Mouse (Mus musculus) liver, embryonic 11.5 days (tissue): ENCODE measurements around the gene Lrrc75a. TPM values are rescaled to one million over a fixed set of nuclear protein-coding genes. Genes with fewer than 3 reads are reported as not detected.

Experiments
- ATAC-seq: fragments of 200-750 bp; cut with Nextera tagmentation; replicated peaks from 2 replicates; pipeline ENCODE4 v1.8.0; 2017; ENCODE audit warnings: moderate number of reproducible peaks, mild to moderate bottlenecking, moderate TSS enrichment, moderate library complexity; ENCODE audit not compliant: low FRiP score
- DNase-seq: peaks from one replicate; pipeline ENCODE4 v3.0.0-alpha.2; 2017; ENCODE audit warnings: low spot score
- H3K27ac ChIP-seq: fragments of 300-500 bp; sonication (generic); 2 replicates; pipeline ENCODE4 v1.5.1; 2014; ENCODE audit warnings: mild to moderate bottlenecking, low read depth, low read length, control low read depth
- H3K27me3 ChIP-seq: fragments of 300-500 bp; sonication (generic); replicated peaks from 2 replicates; pipeline ENCODE4 v1.6.1; 2014; ENCODE audit warnings: low read length, mixed read lengths; ENCODE audit not compliant: control insufficient read depth, insufficient read depth
- H3K36me3 ChIP-seq: fragments of 300-500 bp; sonication (generic); 2 replicates; pipeline ENCODE4 v1.6.1; 2014; ENCODE audit warnings: mild to moderate bottlenecking, low read length, moderate library complexity, mixed read lengths; ENCODE audit not compliant: control insufficient read depth, insufficient read depth
- H3K4me1 ChIP-seq: fragments of 300-500 bp; sonication (generic); replicated peaks from 2 replicates; pipeline ENCODE4 v1.6.1; 2014; ENCODE audit warnings: low read length, mixed read lengths; ENCODE audit not compliant: control insufficient read depth, insufficient read depth
- H3K4me2 ChIP-seq: fragments of 300-500 bp; sonication (generic); 2 replicates; pipeline ENCODE4 v1.6.1; 2014; ENCODE audit warnings: mild to moderate bottlenecking, control low read depth, moderate library complexity
- H3K4me3 ChIP-seq: fragments of 300-500 bp; sonication (generic); 2 replicates; pipeline ENCODE4 v1.5.1; 2014; ENCODE audit warnings: low read depth, low read length, control low read depth
- H3K9ac ChIP-seq: fragments of 300-500 bp; sonication (generic); 2 replicates; pipeline ENCODE4 v1.6.1; 2014; ENCODE audit warnings: low read depth, low read length, control low read depth
- H3K9me3 ChIP-seq: fragments of 300-500 bp; sonication (generic); 2 replicates; pipeline ENCODE4 v1.6.1; 2016; ENCODE audit warnings: low read length, inconsistent platforms, mixed read lengths; ENCODE audit not compliant: control insufficient read depth
- WGBS: fragments of 180-500 bp; shearing (Covaris S2); extraction: QIAGEN DNeasy Blood & Tissue Kit; methylation state at CpG from one replicate; pipeline ENCODE4 v1.1.7; 2014; 5-methylcytosine and 5-hydroxymethylcytosine counted together
- polyA plus RNA-seq: library from polyadenylated mRNA; unstranded; fragments of >200 nt; fragmentation: Nextera tagmentation; extraction: Ambion mirVana; gene quantifications from 2 replicates; pipeline ENCODE4 v1.2.1, GENCODE M21; 2014

The Lrrc75a gene
- polyA plus RNA-seq, 1 experiment from 2014 or later: 6.7 TPM

GRCm38 (mm10) chr11:62615456-62615855 is 32.9 kb downstream of the Lrrc75a start:
- H3K27ac ChIP-seq: no peak overlapping the region
- H3K9me3 ChIP-seq: no peaks in the 10 kb centered on the region
- peaks cover 3% of the 10 kb centered on the region; the same call in 1 of the 2 replicates for H3K36me3 ChIP-seq
- H3K4me3 ChIP-seq: no peak overlapping the region
- 83% methylated on average over 4 of the region's 4 CpGs for WGBS
- no peak for ATAC-seq
- H3K9ac ChIP-seq: no peak overlapping the region
- no peaks in the 10 kb centered on the region for H3K4me1 ChIP-seq
- H3K4me2 ChIP-seq: no peak overlapping the region
- no peaks in the 10 kb centered on the region for H3K27me3 ChIP-seq
- DNase-seq: no peak

GRCm38 (mm10) chr11:62614876-62615410 is 33.4 kb downstream of the Lrrc75a start:
- peaks cover 3% of the 10 kb centered on the region; the same call in 1 of the 2 replicates for H3K36me3 ChIP-seq
- H3K4me2 ChIP-seq: no peak overlapping the region
- no peaks in the 10 kb centered on the region for H3K27me3 ChIP-seq
- H3K9ac ChIP-seq: no peak overlapping the region
- no peak for ATAC-seq
- 82% methylated on average over 8 of the region's 8 CpGs for WGBS
- H3K27ac ChIP-seq: no peak overlapping the region
- no peaks in the 10 kb centered on the region for H3K4me1 ChIP-seq
- H3K9me3 ChIP-seq: no peaks in the 10 kb centered on the region
- no peak overlapping the region for H3K4me3 ChIP-seq
- no peak for DNase-seq

- peaks cover 3% of the 10 kb centered on the region; the same call in 1 of the 2 replicates for H3K36me3 ChIP-seq
- H3K4me3 ChIP-seq: no peak overlapping the region
- H3K9me3 ChIP-seq: no peaks in the 10 kb centered on the region
- H3K27me3 ChIP-seq: no peaks in the 10 kb centered on the region
- no peak overlapping the region; the same call in 1 of the 2 replicates for H3K9ac ChIP-seq
- H3K4me1 ChIP-seq: no peaks in the 10 kb centered on the region
- ATAC-seq (peak; percentile 80), DNase-seq (peak; percentile 85)
- 28% methylated on average over 19 of the region's 19 CpGs for WGBS
- H3K27ac ChIP-seq: no peak overlapping the region
- peak overlapping the region; percentile 26 for H3K4me2 ChIP-seq
Observed at GRCm38 (mm10) chr11:62613657-62614365, 34.5 kb downstream of the Lrrc75a start.

GRCm38 (mm10) chr11:62612604-62613003 is 35.7 kb downstream of the Lrrc75a start:
- WGBS: 80% methylated on average over 10 of the region's 10 CpGs
- Histone ChIP-seq H3K9ac (no peak overlapping the region), H3K27ac (no peak overlapping the region), H3K4me3 (no peak overlapping the region), H3K27me3 (no peaks in the 10 kb centered on the region), H3K4me2 (no peak overlapping the region), H3K9me3 (no peaks in the 10 kb centered on the region), H3K36me3 (peaks cover 3% of the 10 kb centered on the region; the same call in 1 of the 2 replicates), H3K4me1 (no peaks in the 10 kb centered on the region)
- no peak for DNase-seq
- no peak for ATAC-seq

GRCm38 (mm10) chr11:62610304-62610703 is 38.0 kb downstream of the Lrrc75a start:
- 83% methylated on average over 6 of the region's 6 CpGs for WGBS
- H3K36me3 ChIP-seq: peaks cover 19% of the 10 kb centered on the region
- no peak overlapping the region for H3K27ac ChIP-seq
- H3K9me3 ChIP-seq: no peaks in the 10 kb centered on the region
- H3K4me3 ChIP-seq: no peak overlapping the region
- DNase-seq: no peak
- no peaks in the 10 kb centered on the region for H3K27me3 ChIP-seq
- H3K9ac ChIP-seq: no peak overlapping the region
- peaks cover 5% of the 10 kb centered on the region; the same call in 1 of the 2 replicates for H3K4me1 ChIP-seq
- H3K4me2 ChIP-seq: no peak overlapping the region
- ATAC-seq: no peak

GRCm38 (mm10) chr11:62608826-62609675 is 39.3 kb downstream of the Lrrc75a start:
- H3K4me1 ChIP-seq: peaks cover 16% of the 10 kb centered on the region
- 60% methylated on average over 10 of the region's 10 CpGs for WGBS
- no peaks in the 10 kb centered on the region for H3K9me3 ChIP-seq
- H3K27ac ChIP-seq: no peak overlapping the region
- DNase-seq (no peak), ATAC-seq (no peak)
- peaks cover 31% of the 10 kb centered on the region for H3K36me3 ChIP-seq
- no peak overlapping the region for H3K9ac ChIP-seq
- no peak overlapping the region for H3K4me3 ChIP-seq
- no peak overlapping the region for H3K4me2 ChIP-seq
- no peaks in the 10 kb centered on the region for H3K27me3 ChIP-seq

- no peak overlapping the region for H3K4me3 ChIP-seq
- peaks cover 41% of the 10 kb centered on the region for H3K36me3 ChIP-seq
- no peak for DNase-seq
Observed at GRCm38 (mm10) chr11:62607952-62608201, 40.4 kb downstream of the Lrrc75a start.

GRCm38 (mm10) chr11:62607170-62607951 is 41.0 kb downstream of the Lrrc75a start:
- DNase-seq (no peak), ATAC-seq (no peak)
- Histone ChIP-seq H3K27me3 (no peaks in the 10 kb centered on the region), H3K4me3 (no peak overlapping the region), H3K4me2 (no peak overlapping the region), H3K9me3 (no peaks in the 10 kb centered on the region), H3K9ac (no peak overlapping the region), H3K36me3 (peaks cover 41% of the 10 kb centered on the region), H3K4me1 (peaks cover 16% of the 10 kb centered on the region), H3K27ac (peak overlapping the region; percentile 1; the same call in 1 of the 2 replicates)
- WGBS: 72% methylated on average over 10 of the region's 10 CpGs

More at GRCm38 (mm10) chr11:62607952-62608201, 40.4 kb downstream of the Lrrc75a start:
- Histone ChIP-seq H3K27ac (no peak overlapping the region), H3K9ac (no peak overlapping the region), H3K4me2 (no peak overlapping the region), H3K4me1 (peaks cover 16% of the 10 kb centered on the region), H3K27me3 (no peaks in the 10 kb centered on the region), H3K9me3 (no peaks in the 10 kb centered on the region)
- 97% methylated on average over 1 of the region's 1 CpGs for WGBS
- ATAC-seq: no peak
